Mouse (Mus musculus): ENCODE data around the gene Rbp7. TPM values are rescaled to one million over a fixed set of nuclear protein-coding genes. Genes with fewer than 3 reads are reported as not detected.

The Rbp7 gene
- not detected in 2 replicates for polyA plus RNA-seq (2012)

- Histone ChIP-seq H3K27me3 (ENCODE audit: control insufficient read depth) (no peaks in the 10 kb centered on the region), H3K36me3 (ENCODE audit: control insufficient read depth) (no peaks in the 10 kb centered on the region), H3K4me3 (replicated peaks) (no peak within 1 kb of the TSS), H3K4me1 (ENCODE audit: control insufficient read depth) (no peaks in the 10 kb centered on the region; the same call in 1 of the 2 replicates), H3K9me3 (ENCODE audit: control insufficient read depth, low read length) (no peaks in the 10 kb centered on the region; the same call in 1 of the 2 replicates)
- no peak for TF ChIP-seq TAL1 (IDR thresholded peaks at IDR 0.05; ENCODE audit: low read length)
- no peak for TF ChIP-seq GATA1 (IDR thresholded peaks at IDR 0.05; ENCODE audit: low read length)
Observed at GRCm38 (mm10) chr4:149454879-149455278, at the start of gene Rbp7. Gene Rbp7, minus strand, starts transcription at chr4:149454978.

GRCm38 (mm10) chr4:149504363-149504762 lies 49.6 kb upstream of the Rbp7 start:
- no peak for TF ChIP-seq TAL1 (IDR thresholded peaks at IDR 0.05; ENCODE audit: low read length)
- TF ChIP-seq GATA1 (IDR thresholded peaks at IDR 0.05; ENCODE audit: low read length) = no peak
- H3K4me1 ChIP-seq (ENCODE audit: control insufficient read depth) = no peaks in the 10 kb centered on the region
- H3K27me3 ChIP-seq (ENCODE audit: control insufficient read depth) = no peaks in the 10 kb centered on the region
- H3K4me3 ChIP-seq (replicated peaks) = no peak overlapping the region
- H3K9me3 ChIP-seq (ENCODE audit: control insufficient read depth, low read length) = no peaks in the 10 kb centered on the region
- H3K36me3 ChIP-seq (ENCODE audit: control insufficient read depth) = peaks cover 21% of the 10 kb centered on the region

GRCm38 (mm10) chr4:149499790-149500189 lies 45.0 kb upstream of the Rbp7 start:
- no peaks in the 10 kb centered on the region for H3K27me3 ChIP-seq (ENCODE audit: control insufficient read depth)
- TF ChIP-seq TAL1 (IDR thresholded peaks at IDR 0.05; ENCODE audit: low read length) (no peak), GATA1 (IDR thresholded peaks at IDR 0.05; ENCODE audit: low read length) (no peak)
- H3K9me3 ChIP-seq (ENCODE audit: control insufficient read depth, low read length) = no peaks in the 10 kb centered on the region
- no peaks in the 10 kb centered on the region for H3K4me1 ChIP-seq (ENCODE audit: control insufficient read depth)
- peaks cover 54% of the 10 kb centered on the region for H3K36me3 ChIP-seq (ENCODE audit: control insufficient read depth)
- no peak overlapping the region for H3K4me3 ChIP-seq (replicated peaks)

GRCm38 (mm10) chr4:149498901-149499300 lies 44.1 kb upstream of the Rbp7 start:
- Histone ChIP-seq H3K4me1 (ENCODE audit: control insufficient read depth) (no peaks in the 10 kb centered on the region), H3K4me3 (replicated peaks) (no peak overlapping the region), H3K27me3 (ENCODE audit: control insufficient read depth) (no peaks in the 10 kb centered on the region), H3K9me3 (ENCODE audit: control insufficient read depth, low read length) (no peaks in the 10 kb centered on the region), H3K36me3 (ENCODE audit: control insufficient read depth) (peaks cover 62% of the 10 kb centered on the region)
- TF ChIP-seq TAL1 (IDR thresholded peaks at IDR 0.05; ENCODE audit: low read length) = no peak
- TF ChIP-seq GATA1 (IDR thresholded peaks at IDR 0.05; ENCODE audit: low read length) = no peak

- peaks cover 71% of the 10 kb centered on the region for H3K36me3 ChIP-seq (ENCODE audit: control insufficient read depth)
- no peaks in the 10 kb centered on the region for H3K9me3 ChIP-seq (ENCODE audit: control insufficient read depth, low read length)
- no peaks in the 10 kb centered on the region for H3K4me1 ChIP-seq (ENCODE audit: control insufficient read depth)
- H3K27me3 ChIP-seq (ENCODE audit: control insufficient read depth) = no peaks in the 10 kb centered on the region
- TF ChIP-seq TAL1 (IDR thresholded peaks at IDR 0.05; ENCODE audit: low read length) (no peak), GATA1 (IDR thresholded peaks at IDR 0.05; ENCODE audit: low read length) (no peak)
- H3K4me3 ChIP-seq (replicated peaks) = no peak overlapping the region
Observed at GRCm38 (mm10) chr4:149496612-149497011, 41.8 kb upstream of the Rbp7 start.

GRCm38 (mm10) chr4:149491151-149491550 lies 36.4 kb upstream of the Rbp7 start:
- Histone ChIP-seq H3K4me1 (ENCODE audit: control insufficient read depth) (peaks cover 7% of the 10 kb centered on the region), H3K36me3 (ENCODE audit: control insufficient read depth) (peaks cover 80% of the 10 kb centered on the region), H3K4me3 (replicated peaks) (no peak overlapping the region), H3K9me3 (ENCODE audit: control insufficient read depth, low read length) (peaks cover 3% of the 10 kb centered on the region; the same call in 1 of the 2 replicates), H3K27me3 (ENCODE audit: control insufficient read depth) (no peaks in the 10 kb centered on the region)
- TF ChIP-seq GATA1 (IDR thresholded peaks at IDR 0.05; ENCODE audit: low read length) (no peak), TAL1 (IDR thresholded peaks at IDR 0.05; ENCODE audit: low read length) (no peak)

GRCm38 (mm10) chr4:149489415-149490240 lies 34.9 kb upstream of the Rbp7 start:
- Histone ChIP-seq H3K4me3 (replicated peaks) (no peak overlapping the region), H3K9me3 (ENCODE audit: control insufficient read depth, low read length) (peaks cover 3% of the 10 kb centered on the region; the same call in 1 of the 2 replicates), H3K27me3 (ENCODE audit: control insufficient read depth) (no peaks in the 10 kb centered on the region), H3K4me1 (ENCODE audit: control insufficient read depth) (peaks cover 20% of the 10 kb centered on the region), H3K36me3 (ENCODE audit: control insufficient read depth) (peaks cover 67% of the 10 kb centered on the region)
- TF ChIP-seq TAL1 (IDR thresholded peaks at IDR 0.05; ENCODE audit: low read length) = no peak
- no peak for TF ChIP-seq GATA1 (IDR thresholded peaks at IDR 0.05; ENCODE audit: low read length)

- Histone ChIP-seq H3K27me3 (ENCODE audit: control insufficient read depth) (no peaks in the 10 kb centered on the region), H3K9me3 (ENCODE audit: control insufficient read depth, low read length) (peaks cover 3% of the 10 kb centered on the region; the same call in 1 of the 2 replicates), H3K4me1 (ENCODE audit: control insufficient read depth) (peaks cover 27% of the 10 kb centered on the region), H3K36me3 (ENCODE audit: control insufficient read depth) (peaks cover 50% of the 10 kb centered on the region), H3K4me3 (replicated peaks) (no peak overlapping the region)
- TF ChIP-seq TAL1 (IDR thresholded peaks at IDR 0.05; ENCODE audit: low read length) (no peak), GATA1 (IDR thresholded peaks at IDR 0.05; ENCODE audit: low read length) (no peak)
Observed at GRCm38 (mm10) chr4:149487729-149488128, 33.0 kb upstream of the Rbp7 start.

GRCm38 (mm10) chr4:149485825-149486206 lies 31.0 kb upstream of the Rbp7 start:
- peak overlapping the region; percentile 92 for H3K4me3 ChIP-seq (replicated peaks)
- H3K36me3 ChIP-seq (ENCODE audit: control insufficient read depth) = peaks cover 40% of the 10 kb centered on the region
- no peaks in the 10 kb centered on the region for H3K27me3 ChIP-seq (ENCODE audit: control insufficient read depth)
- peaks cover 27% of the 10 kb centered on the region for H3K4me1 ChIP-seq (ENCODE audit: control insufficient read depth)
- TF ChIP-seq GATA1 (IDR thresholded peaks at IDR 0.05; ENCODE audit: low read length) = no peak
- TF ChIP-seq TAL1 (IDR thresholded peaks at IDR 0.05; ENCODE audit: low read length) = no peak
- H3K9me3 ChIP-seq (ENCODE audit: control insufficient read depth, low read length) = no peaks in the 10 kb centered on the region
